Mouse (Mus musculus): ENCODE results near the gene Satb2.

The Satb2 gene

DNA sequence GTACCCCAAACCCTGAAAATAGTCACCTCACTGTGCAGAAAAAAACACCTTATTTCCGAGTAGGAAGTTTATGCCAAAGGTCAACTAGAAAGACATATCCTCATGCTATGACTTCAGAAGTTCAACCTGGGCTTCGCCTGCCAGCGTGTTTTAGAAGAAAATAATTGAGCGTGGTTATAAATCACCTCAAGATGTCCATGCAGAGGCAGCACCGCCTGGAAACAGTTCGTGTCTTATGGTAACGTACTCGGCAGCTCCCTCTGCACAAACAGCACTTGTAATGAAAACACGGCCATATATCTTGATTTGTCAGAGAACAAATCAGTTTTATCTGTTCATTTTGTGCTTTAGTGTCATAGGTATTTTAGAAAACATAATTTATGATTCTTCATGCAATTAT lies 44.6 kb downstream of the Satb2 start:
- DNase-seq (ENCODE audit: low read depth, low spot score), result no peak

DNA sequence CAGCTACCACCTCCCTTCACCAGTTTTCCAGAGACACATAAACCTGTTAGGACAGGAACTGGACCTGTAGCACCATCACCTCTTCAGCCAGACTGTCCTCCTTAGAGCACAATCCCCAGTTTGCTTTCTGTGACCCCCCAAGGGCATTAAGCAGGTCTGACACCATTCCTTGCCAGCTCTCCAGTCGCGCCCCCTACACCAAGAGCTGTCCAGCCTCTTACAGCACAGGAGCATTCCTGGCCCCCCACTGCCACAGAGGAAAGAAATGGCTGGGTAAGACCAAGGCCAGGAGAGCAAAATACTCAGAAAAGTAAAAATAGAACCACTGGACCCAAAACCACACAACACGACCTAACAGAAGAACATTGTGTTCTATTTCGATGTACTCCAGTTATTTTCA lies 48.4 kb downstream of the Satb2 start:
- no peak for DNase-seq (ENCODE audit: low read depth, low spot score)

DNA sequence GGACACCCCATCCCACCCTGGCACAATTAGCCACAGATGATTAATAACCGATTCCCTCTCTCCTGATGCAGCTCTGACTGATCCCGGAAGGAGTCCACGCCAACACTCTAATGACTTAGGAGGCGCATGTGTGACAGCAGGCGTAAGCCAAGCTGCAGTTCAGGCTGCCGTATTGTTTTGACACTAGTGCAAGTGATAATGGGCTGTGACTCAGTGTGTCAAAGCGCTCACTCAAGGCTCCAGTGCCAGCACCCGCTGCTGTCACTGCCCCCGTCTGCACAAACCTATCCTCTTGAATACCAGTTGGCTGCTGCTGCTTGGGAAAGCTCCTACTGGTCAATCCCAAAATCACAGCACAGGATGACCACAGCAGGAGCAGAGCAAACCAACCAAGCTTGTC lies 49.7 kb downstream of the Satb2 start:
- no peak for DNase-seq (ENCODE audit: low read depth, low spot score)

DNA sequence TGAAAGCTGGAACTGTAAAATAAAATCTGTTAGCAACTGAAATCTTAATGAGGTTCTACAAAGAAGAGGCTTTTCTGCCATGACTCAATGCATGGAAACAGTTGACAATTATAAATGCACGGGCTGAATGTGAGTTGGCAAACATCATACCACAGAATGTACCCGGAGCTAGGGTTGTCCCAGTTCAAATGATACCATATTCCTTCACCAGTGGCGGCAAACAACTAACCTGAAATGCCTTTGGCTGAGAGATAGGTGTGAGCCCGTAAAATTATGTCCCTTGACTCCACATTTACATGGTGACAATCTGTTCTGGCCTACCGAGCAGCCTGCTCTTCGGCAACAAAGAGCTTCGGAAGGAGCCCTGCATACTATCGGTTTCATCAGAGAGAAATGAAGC lies 58.0 kb downstream of the Satb2 start:
- DNase-seq (ENCODE audit: low read depth, low spot score), result no peak

DNA sequence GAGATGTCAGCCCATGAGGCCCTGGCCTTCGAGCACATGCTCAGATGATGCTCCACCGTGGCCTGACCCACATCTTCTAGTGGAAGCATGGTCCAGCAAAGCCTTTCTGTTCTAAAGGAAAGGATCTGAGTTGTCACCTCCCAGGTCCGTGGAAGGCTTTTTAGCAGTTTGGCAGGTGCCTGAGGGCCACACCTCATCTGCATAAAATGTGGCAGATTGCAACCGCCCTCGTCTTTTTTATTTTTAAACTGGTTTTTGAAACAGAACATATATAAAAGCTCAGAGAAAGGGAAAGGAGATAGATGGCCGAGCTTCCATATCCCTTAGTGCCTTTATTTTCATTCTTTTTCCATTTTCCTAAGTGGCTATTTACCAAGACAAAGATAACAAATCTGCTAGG lies 64.2 kb downstream of the Satb2 start:
- no peak for DNase-seq (ENCODE audit: low read depth, low spot score)

DNA sequence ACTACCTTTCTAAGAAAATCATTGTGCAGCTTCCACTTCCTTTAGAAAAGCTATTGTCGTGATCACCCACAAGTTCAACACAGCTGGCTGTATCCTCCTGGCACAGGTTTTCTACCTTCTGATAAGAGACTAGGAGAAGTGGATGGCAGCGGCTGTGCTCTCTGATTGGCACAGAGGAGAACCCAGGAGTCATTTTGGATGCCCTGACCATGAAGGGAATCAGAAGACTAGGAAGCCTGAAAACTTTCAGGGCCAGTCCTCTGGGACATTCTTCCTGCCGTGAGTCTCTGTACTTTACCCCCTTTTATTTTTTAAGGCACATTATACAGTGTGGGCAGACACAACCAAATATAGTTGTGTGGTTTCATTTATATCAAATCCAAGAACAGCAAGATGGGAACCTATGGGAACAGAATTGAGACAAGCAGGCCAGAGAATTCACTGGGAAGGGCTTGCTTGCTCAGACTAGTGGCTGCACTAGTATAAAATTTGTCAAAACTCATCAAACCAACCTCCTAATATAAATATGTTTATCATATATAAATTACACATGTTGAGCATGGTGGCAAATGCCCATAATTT lies 77.7 kb downstream of the Satb2 start:
- no peak for DNase-seq (ENCODE audit: low read depth, low spot score)

DNA sequence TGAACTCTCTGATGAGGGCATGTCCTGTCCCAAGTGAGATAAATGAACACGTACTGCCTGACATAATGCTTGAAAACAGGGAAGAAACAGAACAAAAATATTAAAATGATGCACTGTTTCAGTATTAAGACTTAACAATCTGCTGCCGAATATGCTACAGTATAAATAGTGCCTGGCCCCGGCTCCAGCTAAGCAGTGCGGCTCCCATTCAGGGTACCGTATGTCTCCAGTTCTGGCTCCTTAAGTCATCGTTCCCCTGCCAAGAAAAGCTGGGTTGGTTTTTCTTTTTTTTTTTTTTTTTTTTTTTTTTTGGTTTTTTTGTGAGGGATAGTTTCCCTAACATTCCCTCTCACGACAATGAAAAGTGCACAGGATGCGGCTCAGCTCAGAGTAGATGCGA lies 78.3 kb downstream of the Satb2 start:
- no peak for DNase-seq (ENCODE audit: low read depth, low spot score)

DNA sequence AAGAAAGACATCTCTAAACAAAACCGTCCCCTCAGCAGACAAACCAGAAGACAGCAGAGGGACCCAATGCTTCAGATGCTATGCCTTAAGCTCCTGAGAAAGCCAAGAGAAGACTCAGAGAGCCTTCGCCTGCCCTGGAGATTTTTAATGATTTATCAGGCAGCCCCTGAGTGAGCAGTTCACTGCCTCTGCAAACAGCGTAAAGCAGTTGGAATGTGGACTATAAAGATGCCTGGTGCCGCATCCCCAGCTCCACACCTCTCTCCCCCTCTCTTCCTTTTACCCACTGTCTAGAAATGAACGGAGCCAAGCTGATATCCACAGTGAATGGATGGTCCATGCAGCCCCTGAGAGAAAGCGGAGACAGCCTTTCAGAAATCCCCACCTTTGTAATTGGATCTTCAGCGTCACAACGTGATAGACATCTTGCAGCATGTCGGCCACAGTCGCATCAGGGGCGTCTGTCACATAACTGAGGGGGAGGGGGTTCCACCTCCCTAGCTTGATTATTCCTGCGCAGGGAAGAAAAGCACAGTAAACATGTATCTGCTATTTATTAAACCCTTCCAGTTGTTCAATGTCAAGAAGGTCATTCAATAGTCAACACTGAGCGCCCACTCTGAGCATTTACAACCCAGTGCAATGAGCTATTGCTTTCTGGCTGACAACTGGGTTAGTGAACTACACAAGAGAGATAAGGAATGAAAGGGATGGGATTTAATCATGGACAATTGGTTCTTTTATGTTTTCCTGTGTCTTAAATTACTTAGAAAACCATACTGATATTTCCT lies 79.6 kb downstream of the Satb2 start:
- no peak for DNase-seq (ENCODE audit: low read depth, low spot score)

DNA sequence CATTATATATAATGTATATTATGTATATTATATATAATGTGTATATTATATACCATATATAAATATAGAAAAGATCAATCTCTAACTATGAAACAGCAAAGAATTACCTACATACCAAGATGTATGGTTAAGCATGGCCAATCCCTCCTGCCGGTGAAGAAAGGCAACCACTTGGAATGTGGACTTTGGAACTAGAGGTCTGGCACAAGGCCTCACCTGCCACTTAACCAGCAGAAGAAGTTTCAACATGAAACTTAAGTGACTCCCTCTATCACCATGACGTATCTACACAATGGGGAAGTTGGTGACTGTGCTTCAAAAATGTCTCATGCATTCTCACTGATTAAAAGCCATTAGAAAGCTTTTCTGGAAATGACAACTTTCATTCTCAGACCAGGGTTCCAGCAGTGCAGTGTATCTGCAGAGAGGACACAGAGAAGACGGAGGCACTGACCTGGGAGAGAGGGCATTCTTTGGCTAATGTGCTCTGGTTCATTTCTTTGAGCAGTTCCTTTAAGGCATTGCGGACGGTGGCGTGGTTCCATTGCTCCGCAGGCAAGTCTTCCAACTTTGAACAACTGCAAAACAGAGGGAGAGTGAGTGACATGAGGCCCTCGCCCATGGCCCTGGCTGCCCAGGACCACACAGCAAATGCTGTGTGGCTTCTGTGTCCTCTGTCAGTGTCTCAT lies 80.8 kb downstream of the Satb2 start:
- no peak for DNase-seq (ENCODE audit: low read depth, low spot score)

DNA sequence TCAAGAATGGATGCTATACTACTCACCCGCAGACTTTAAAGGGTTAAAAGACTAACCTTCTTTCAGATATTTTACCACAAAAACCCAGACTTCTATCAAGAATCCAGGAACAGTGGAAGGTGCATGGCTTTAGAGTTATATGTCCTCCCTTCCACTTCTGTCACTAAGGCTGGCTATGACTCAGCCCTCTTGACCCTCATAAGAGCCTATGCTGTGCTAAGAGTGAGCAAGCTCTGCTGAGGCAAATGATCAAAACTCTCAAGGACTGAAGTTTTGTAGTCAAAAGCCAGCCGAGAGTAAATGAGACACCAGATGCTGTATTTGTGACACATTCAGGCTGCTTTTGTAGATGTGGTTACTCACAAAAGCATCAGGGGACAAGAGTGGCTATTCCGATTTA lies 81.8 kb downstream of the Satb2 start:
- DNase-seq (ENCODE audit: low read depth, low spot score), result no peak

DNA sequence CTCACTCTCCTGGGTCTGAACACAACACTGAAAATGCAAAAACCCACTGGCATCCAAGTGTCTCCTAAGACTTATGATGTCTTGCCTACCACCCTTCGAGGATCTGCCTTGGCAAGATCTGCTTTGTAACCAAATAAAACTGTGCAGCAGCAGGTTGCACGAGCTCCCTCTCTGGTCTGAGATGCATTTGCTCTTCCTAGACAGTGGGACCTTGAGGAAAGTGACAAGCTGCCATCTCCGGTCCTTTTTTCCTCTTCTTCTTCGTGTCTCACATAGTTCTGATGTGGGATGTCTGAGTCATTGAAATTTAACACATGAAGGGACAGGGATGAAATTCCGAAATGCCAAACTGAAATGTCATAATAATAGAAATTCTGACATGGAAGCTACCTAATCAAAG lies 85.7 kb downstream of the Satb2 start:
- DNase-seq (ENCODE audit: low read depth, low spot score), result no peak

DNA sequence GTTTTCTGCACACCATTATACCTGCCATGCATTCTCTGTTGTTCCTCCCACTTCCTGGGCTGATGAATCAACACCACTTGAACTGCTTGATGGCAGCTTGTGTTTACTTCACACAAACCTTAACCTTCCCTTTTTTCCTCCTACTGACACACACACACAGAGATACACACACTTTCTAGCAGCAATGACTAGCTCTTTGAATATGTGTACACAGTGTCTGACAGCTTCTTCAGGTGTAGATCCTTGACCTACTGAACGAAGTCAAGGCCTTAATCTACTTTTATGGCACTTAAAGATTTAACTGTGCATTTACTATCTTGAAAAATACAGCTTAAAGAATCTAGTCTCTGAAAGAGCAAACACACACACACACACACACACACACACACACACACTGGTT lies 89.5 kb downstream of the Satb2 start:
- DNase-seq (ENCODE audit: low read depth, low spot score), result no peak

DNA sequence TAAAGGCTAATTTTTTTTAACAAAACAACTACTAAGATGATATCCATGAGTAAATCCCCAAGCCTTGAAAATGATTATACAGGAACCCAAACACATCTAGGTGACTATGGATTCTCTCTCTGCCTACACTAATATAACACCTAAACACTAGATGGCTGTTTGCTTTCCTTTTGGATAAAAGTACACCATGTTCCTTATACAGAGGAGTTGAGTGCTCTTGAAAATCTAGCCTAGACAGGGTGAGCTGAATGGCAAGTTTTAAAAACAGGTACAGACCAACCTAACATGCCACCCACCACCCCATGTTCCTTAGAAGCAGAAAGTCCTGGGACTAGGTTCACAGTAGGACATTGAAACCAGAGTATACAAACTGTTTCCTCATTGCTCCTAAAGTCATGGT lies 90.9 kb downstream of the Satb2 start:
- no peak for DNase-seq (ENCODE audit: low read depth, low spot score)

DNA sequence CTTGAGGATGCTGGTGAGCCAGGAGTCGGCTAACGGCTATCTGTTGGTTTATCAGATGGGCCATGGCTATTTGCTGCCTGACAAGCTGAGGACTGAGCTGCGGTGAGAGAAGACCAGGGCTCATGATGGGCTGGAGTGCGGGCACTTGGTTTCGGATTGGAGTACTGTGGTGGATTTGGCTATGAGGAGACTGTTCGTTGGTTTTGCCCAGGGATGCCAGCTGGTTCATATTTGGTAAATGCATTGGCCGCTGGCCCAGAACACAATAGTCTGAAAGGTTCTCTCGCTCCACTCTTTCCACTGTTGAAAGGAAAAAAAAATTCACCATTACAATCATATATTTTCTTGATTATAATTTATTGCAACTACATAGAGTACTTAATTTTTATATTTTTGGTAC lies 107.0 kb downstream of the Satb2 start:
- DNase-seq (ENCODE audit: low read depth, low spot score), result no peak

DNA sequence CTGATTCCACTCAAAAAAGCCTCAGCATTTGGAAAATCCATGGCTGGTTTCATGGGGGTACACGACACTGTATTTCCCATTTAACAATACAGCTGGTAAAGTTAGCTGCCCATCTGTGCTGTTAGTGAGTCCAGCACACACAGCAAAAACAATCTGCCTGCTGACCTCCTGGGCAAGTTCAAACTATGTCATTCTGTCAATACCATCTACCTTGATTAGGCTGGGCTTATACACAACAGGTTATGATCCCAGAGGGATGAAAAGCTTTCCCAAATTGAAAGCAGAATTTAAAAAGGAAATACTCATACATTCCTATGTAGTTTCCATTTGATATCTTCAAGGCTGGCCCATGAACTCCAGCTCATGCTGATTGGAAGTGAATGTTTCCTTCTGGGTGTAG lies 113.2 kb downstream of the Satb2 start:
- no peak for DNase-seq (ENCODE audit: low read depth, low spot score)

DNA sequence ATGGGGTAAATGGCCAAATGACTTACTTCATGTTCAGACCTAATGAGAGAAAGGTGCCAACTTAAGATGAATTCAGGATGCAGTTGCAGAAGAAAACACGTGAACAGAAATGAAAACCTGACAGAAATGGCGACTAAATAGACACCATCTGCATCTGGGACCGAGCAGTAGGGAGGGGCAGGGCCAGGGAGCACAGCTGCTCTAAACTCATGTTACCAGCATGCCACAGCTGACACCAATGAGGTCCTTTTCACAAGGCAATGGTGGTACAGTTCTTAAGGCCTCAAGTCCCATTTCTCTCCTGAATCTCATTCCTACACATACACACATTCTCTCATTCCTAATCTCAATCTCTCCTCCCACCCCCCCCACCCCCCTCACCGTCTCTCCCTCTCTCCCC lies 115.7 kb downstream of the Satb2 start:
- DNase-seq (ENCODE audit: low read depth, low spot score), result no peak

DNA sequence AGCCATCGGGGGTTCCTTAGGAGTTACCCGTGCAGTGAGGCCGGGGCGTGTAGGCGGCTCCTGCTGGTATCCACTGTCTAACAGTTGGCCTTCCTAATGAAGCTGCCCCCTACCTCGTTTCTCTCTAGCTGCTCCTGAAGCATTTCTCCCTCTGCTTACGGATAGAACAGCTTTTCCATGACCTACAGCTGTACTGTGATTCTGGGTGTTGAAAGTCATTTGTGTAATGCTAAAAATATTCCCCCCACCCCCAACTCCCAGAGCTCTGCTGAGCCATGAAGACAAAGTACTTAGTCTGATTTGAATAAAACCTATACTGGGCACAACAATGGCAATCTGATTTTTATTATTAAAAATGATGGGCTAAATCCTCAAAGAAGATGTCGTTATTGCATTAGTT lies 121.2 kb downstream of the Satb2 start:
- no peak for DNase-seq (ENCODE audit: low read depth, low spot score)

DNA sequence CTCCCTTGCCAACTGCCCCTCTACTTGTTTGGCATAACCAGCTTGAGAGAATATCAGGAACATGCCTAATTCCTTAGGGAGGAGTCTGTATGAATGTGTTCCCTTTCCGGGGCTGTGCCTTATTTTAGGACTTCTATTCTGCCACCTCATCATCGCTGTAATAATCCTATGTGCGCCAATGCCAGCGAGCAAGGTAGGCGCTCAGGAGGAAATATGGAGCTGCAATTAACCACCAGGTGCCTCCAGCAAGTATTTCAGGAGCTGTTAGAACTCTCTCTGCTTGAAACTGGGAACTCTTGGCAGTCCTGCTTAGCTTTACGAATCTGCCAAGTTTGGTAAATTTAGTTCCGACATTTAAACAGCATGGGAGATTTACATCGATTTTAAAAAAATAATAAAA lies 128.0 kb downstream of the Satb2 start:
- DNase-seq (ENCODE audit: low read depth, low spot score), result no peak

DNA sequence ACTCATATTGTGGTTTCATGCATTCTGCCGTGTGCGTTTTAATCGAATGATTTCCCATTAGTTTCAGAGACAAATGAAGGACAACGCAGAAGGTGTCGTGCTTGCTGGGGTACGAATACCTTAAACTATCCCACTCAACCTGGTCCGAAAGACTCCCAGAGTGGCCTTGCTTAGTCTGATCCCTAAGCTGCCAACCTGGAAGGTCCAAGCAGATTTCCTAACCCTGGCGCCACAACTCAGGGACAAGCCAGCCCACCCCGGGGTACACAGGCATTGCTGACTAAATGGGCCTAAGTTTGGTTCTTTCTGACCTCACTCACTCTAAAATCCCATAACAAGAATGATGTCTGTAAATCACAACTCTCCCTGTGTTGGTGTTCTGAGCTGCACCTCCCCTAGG lies 132.1 kb downstream of the Satb2 start:
- DNase-seq (ENCODE audit: low read depth, low spot score), result no peak

DNA sequence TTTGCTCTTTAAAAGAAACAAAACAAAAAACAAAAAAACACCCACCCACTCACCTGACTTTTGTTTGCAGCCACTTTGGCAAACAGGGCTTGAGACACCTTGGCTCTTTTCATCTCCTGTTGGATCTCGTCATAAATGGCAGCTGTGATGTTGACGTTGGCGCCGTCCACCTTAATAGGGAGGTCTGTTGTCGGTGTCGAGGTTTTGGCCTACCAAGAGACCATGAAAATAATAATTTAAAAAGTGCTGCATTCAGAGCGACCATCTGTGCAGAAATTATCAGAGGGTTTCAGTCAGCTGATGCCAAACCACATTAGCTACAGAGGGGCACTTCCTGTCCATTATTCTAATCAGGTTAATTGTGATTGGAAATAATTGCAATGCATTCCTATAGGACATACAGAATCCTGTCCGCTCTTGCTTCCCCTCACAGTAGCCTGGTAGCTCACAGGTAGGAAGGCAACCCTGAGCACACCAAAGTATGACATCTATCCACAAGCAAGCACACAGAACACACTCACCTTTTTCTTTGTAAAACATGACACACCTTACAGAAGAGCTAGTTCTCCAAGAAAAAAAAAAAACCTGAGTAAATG lies 132.8 kb downstream of the Satb2 start:
- no peak for DNase-seq (ENCODE audit: low read depth, low spot score)

DNA sequence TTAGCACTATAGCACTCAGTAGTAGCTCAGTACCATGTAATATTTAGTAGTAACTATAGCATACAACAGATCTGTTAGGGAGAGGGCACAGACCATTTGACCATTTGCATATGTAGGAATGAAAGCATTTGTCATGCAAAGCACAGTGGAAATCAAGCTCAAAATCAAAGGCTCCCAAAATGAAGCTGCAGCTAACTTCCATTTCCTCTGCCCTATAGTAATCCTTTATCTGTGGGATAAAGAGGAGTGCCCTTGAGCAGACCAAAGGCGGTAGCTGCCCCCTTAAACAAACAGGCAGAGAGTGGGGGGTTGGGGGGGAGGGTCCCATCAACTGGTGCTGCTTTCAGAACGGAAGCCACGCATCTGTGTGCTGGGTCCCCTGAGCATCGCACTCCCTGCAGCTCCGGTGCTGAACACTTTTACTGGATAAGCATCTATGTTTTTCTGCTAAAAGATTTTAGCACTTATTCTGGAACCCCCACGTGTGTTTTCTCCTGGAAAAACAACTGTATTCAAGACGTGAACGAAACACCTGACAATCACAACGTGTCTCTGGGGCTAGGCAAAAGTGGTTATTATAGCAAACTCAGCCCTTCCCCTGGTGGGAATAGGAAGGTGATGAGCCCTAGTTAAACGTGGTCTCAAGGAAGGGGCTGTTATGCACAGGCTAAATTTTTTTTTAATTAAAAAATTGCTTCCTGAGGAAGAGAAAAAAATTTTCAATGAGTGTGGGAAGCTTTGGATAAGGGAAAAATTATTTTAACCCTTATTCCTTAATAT lies 133.7 kb downstream of the Satb2 start:
- no peak for DNase-seq (ENCODE audit: low read depth, low spot score)

DNA sequence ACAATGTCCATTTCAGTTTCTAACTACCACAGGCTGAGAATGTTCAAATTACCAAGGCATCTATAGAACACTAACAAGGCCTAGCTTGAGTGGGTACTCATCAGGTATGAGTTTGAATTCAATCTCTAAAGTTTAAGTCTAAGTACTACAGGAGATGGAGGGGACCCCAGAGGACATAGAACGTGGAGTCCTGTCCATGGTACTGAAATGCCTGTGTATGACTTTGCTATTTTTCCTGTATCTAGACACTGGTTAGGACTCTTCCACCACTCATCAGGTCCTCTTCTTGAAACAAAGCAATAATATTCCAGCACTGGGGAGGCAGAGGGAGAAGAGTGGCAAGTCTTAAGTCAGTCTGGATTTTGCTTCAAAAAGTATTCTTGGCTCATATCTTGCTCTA lies 139.5 kb downstream of the Satb2 start:
- no peak for DNase-seq (ENCODE audit: low read depth, low spot score)

All from CD4-positive helper T cell, adult 2 months (primary cell).